Mouse (Mus musculus) neural tube, embryonic 10.5 days (tissue): ENCODE data around the gene Vmn1r55.
"Not testable (repeated sequence)": the region's sequence is repeated elsewhere in the genome, so short reads cannot be mapped to it uniquely, and the experiment has no call there.

ENCODE experiments used
- DNase-seq: peaks from one replicate; pipeline ENCODE4 v3.0.0-alpha.2; 2017; ENCODE audit warnings: low spot score; ENCODE audit errors: extremely low spot score

The Vmn1r55 gene

DNA sequence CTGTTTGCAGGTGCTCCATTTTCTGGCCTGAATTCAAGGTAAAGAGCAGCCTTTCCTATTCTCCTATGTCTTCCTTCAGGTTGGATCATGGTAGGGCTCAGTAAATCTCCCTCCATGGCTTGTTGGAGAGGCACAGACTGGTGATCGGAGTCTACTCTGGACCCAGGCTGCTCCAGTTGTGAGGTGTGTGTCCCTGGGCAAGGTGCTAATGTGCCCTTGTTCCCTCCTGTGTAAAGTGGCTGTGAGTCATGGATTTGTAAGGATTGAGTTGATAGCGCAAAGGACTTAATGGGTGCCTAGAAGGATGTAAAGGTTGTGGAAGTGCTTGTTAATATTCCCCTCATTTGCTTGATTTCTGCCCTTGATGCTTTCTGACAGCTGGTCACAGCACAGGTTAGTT, 67.5 kb downstream of the Vmn1r55 start:
- DNase-seq: no peak

DNA sequence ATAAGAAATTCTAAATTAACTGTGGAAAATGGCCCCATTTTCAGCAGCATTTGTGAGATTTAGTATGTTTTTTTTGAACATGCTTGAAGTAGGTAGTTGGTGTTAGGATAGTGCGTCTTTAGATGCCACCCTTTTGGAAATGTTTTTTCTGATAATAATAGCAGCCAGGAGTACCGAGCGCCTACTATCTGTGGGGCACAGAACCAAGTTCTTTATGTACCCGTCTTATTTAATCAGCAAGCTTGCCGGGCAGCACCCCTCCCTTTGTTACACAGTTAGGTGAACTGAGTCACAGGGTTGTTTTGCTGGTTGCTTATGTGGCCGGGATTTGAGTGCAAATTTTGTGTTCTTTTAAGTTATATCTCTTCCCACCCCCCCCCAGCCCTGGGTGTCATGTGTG, 68.2 kb downstream of the Vmn1r55 start:
- no peak for DNase-seq

DNA sequence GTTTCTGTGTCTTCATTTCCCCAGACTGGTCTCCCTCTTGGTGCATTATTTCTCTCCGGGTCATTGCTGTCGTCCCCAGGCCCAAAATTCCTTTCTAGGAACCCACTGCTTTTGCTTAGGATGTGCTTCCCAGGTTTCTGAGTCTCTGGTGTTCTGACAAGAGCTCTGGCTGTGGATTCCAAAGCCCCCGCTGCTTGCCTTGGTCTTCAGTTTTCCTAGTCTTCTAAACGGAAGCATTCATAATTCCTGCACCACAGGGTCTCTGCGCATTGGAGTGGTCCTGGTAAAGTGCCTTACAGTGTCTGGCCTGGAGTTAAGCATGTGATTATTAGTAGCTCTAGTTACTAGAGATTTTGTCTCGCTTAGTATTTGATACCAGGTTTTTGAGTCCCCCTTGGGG, 68.7 kb downstream of the Vmn1r55 start:
- DNase-seq: peak; percentile 23

DNA sequence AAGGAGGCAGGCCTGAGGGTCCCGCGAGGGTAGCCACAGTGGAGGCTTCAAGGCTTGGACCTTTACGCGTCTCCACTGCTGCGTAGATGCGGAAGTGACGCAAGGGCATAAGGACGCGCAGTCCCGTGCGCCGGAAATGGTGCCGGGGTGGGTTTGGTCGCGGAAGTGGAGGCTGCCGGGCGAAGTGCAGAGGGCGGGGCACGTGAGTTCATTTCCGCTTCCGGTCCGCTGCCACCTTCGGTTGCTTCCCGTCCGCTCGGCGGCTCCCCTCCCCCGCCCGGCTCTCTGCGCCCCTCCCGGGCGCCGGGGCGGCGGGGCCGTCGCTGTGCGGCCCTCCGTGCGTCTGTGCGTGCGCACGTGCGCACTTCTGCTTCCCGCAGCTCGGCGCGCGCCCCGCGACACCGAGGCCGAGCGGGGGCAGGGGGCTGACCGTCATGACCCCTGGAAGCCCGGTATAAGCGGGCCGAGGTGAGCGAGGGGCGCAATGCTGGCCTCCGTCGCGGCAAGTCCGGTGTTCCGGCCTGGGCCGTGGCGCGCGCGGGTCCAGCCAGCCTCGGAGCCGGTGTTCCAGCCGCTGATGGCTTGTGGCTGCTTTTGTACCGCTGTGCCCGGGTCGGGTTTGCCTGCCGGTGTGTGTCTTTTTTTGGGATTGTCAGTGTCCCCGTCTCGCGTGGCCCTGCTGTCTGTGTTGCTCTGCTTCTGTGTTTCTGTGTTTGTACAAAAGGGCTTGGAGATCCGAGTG, 69.3 kb downstream of the Vmn1r55 start, which contains the start of gene Epn1:
Epn1 (plus strand) TSS at position 226 of the 742 bp plus-strand sequence.
- DNase-seq: peak; percentile 96

DNA sequence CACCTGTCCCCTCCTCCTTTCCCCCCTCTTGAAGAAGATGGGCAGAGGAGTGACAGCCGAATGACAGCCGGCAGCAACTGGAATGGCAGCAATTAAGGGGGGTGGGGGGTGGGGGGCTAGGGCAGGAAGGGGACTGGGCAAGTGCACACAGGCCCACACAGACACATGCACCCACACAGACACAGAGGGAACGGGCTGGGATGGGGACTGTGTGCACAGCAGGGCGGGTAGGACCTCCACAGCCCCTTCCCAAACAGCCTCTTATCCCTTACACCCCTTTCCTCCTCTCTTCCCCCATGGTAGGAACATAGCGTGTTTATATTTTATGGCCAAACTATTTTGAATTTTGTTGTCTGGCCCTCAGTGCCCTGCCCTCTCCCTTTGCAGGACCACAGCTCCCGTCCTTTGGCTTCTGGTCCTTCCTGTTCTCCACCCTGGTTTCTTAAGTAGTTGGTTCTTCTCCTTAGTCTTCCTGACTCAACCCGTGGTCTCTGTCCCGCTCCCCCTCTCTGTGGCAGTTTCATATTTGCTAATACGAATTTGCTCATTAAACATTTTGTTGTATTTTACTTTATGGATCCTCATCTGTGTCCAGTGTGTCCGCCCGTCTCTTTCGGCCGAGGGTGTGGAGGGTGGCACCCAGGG, 70.0 kb downstream of the Vmn1r55 start:
- not testable (repeated sequence) for DNase-seq
